Mouse (Mus musculus) hindbrain, embryonic 14.5 days (tissue): Measurements from ENCODE around the gene Prr29. TPM values are rescaled to one million over a fixed set of nuclear protein-coding genes. Genes with fewer than 3 reads are reported as not detected.

Experiments
- ATAC-seq: fragments of 200-750 bp; cut with Nextera tagmentation; 2 replicates; pipeline ENCODE4 v1.8.0; 2017; ENCODE audit warnings: moderate number of reproducible peaks, mild to moderate bottlenecking, moderate TSS enrichment, moderate library complexity; ENCODE audit not compliant: low FRiP score
- DNase-seq: peaks from one replicate; pipeline ENCODE4 v3.0.0-alpha.2; 2015; ENCODE audit warnings: low spot score
- H3K27ac ChIP-seq: fragments of 300-500 bp; sonication (generic); 2 replicates; pipeline ENCODE4 v1.5.1; 2014; ENCODE audit warnings: mild to moderate bottlenecking, moderate library complexity
- H3K27me3 ChIP-seq: fragments of 300-500 bp; sonication (generic); 2 replicates; pipeline ENCODE4 v1.6.1; 2014; ENCODE audit warnings: mild to moderate bottlenecking, low read length, mixed read lengths; ENCODE audit not compliant: control insufficient read depth, insufficient read depth
- H3K36me3 ChIP-seq: fragments of 300-500 bp; sonication (generic); replicated peaks from 2 replicates; pipeline ENCODE4 v1.6.1; 2014; ENCODE audit not compliant: control insufficient read depth, insufficient read depth
- H3K4me1 ChIP-seq: fragments of 300-500 bp; sonication (generic); replicated peaks from 2 replicates; pipeline ENCODE4 v1.6.1; 2014; ENCODE audit warnings: antibody characterized with exemption, low read length, mixed read lengths; ENCODE audit not compliant: control insufficient read depth, insufficient read depth
- H3K4me2 ChIP-seq: fragments of 300-500 bp; sonication (generic); replicated peaks from 2 replicates; pipeline ENCODE4 v1.6.1; 2014; ENCODE audit warnings: mild to moderate bottlenecking, moderate library complexity
- H3K4me3 ChIP-seq: fragments of 300-500 bp; sonication (generic); replicated peaks from 2 replicates; pipeline ENCODE4 v1.5.1; 2014; ENCODE audit warnings: mild to moderate bottlenecking, low read length
- H3K9ac ChIP-seq: fragments of 300-500 bp; sonication (generic); 2 replicates; pipeline ENCODE4 v1.6.1; 2014
- H3K9me3 ChIP-seq: fragments of 300-500 bp; sonication (generic); 2 replicates; pipeline ENCODE4 v1.6.1; 2016; ENCODE audit warnings: low read length; ENCODE audit not compliant: control insufficient read depth
- WGBS: fragments of 180-500 bp; shearing (Covaris S2); extraction: QIAGEN DNeasy Blood & Tissue Kit; methylation state at CpG from one replicate; pipeline ENCODE4 v1.1.7; 2014; 5-methylcytosine and 5-hydroxymethylcytosine counted together
- polyA plus RNA-seq: library from polyadenylated mRNA; unstranded; fragments of >200 nt; fragmentation: Nextera tagmentation; extraction: Ambion mirVana; gene quantifications from 2 replicates; pipeline ENCODE4 v1.2.1, GENCODE M21; 2014

Prr29 gene
- polyA plus RNA-seq, 1 experiment from 2014 or later, result not detected

DNA sequence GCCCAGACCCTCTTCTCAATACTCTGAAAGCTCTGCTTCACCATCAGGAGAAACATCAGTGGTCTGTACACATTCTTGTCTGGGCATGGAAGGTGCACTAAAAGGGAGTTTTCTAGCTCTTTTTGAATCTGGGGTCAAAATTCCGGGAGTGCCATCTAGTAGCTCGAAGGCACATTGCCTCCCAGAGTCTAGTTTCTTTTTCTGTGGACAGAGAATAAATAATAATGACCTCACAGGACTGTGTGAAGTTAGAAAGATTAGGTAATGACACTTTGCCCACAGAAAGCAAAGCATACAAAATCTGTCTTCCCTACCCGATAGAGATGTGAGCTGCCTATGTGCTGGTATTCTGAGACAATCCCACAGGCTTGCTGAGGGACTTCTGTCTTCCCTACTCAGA is 45.2 kb downstream of the Prr29 start:
- no peak for ATAC-seq
- WGBS, result 94% methylated on average over 3 of the region's 3 CpGs

DNA sequence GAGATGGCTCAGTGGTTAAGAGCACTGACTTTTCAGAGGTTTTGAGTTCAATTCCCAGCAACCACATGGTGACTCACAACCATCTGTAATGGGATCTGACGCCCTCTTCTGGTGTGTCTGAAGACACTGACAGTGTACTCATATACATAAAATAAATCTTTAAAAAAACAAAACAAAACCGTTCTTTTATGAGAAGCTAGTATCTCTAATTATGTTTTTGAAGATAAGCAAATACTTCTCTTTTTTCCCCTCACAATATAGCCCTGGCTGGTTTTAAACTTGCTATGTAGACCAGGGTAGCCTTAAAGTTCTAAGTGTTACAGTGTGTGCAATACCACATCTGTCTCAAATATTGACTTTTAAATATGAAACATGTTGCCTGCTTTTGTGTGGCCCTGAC is 45.9 kb downstream of the Prr29 start:
- H3K4me3 ChIP-seq, result no peak overlapping the region
- ATAC-seq, result no peak
- H3K4me2 ChIP-seq, result no peak overlapping the region
- no peaks in the 10 kb centered on the region for H3K27me3 ChIP-seq
- H3K9ac ChIP-seq, result no peak overlapping the region
- H3K4me1 ChIP-seq, result no peaks in the 10 kb centered on the region
- no peak overlapping the region for H3K27ac ChIP-seq
- H3K36me3 ChIP-seq, result peaks cover 58% of the 10 kb centered on the region
- no peaks in the 10 kb centered on the region for H3K9me3 ChIP-seq
- DNase-seq, result no peak
- WGBS, result 92% methylated on average over 2 of the region's 2 CpGs

More for the DNA sequence above, 45.2 kb downstream of the Prr29 start:
- Histone ChIP-seq H3K4me1 (no peaks in the 10 kb centered on the region), H3K9me3 (no peaks in the 10 kb centered on the region), H3K27ac (no peak overlapping the region), H3K4me2 (no peak overlapping the region), H3K9ac (no peak overlapping the region), H3K4me3 (no peak overlapping the region), H3K27me3 (no peaks in the 10 kb centered on the region), H3K36me3 (peaks cover 64% of the 10 kb centered on the region)
- DNase-seq, result no peak

DNA sequence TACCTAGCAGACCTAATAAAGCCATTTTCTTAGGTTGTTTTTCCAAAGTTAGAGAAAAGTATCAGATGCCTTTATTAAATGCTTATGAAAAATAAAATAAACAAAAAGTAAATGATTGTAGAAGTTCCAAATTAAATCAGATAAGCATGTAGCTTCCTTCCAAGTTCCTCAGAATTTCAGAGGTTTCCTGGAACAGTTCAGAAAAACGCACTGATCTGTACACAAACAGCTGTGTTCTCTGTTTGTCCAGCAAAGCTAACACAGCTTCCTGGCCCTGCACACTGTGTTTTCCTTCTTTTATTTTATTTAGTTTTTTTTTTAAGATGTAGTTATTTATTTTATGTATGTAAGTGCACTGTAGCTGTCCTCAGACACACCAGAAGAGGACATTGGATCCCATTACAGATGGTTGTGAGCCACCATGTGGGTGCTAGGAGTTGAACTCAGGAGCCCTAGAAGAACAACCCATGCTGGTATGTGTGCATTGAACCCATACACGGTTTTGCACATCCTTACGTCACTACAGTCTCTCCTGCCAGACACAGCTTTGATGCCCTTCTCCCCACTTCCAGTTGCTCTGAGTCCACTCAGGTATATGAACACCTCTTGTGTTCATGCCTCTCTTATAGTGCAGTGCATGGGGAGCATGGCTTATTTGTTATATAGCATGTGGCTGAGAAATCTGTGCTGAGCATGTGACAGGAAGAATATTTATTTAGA is 47.5 kb downstream of the Prr29 start:
- H3K9ac ChIP-seq, result no peak overlapping the region
- H3K27ac ChIP-seq, result no peak overlapping the region
- ATAC-seq (no peak), DNase-seq (no peak)
- no peaks in the 10 kb centered on the region for H3K4me1 ChIP-seq
- no peaks in the 10 kb centered on the region for H3K27me3 ChIP-seq
- 95% methylated on average over 3 of the region's 3 CpGs for WGBS
- H3K4me3 ChIP-seq, result no peak overlapping the region
- no peaks in the 10 kb centered on the region for H3K9me3 ChIP-seq
- no peak overlapping the region for H3K4me2 ChIP-seq
- H3K36me3 ChIP-seq, result peaks cover 43% of the 10 kb centered on the region

GRCm38 (mm10) chr11:106416331-106416730 is 51.1 kb downstream of the Prr29 start:
- Histone ChIP-seq H3K4me2 (no peak overlapping the region), H3K9ac (no peak overlapping the region), H3K27ac (no peak overlapping the region), H3K4me1 (no peaks in the 10 kb centered on the region), H3K9me3 (no peaks in the 10 kb centered on the region), H3K36me3 (peaks cover 27% of the 10 kb centered on the region), H3K4me3 (no peak overlapping the region), H3K27me3 (no peaks in the 10 kb centered on the region)
- 65% methylated on average over 3 of the region's 3 CpGs for WGBS
- DNase-seq (no peak), ATAC-seq (no peak)

DNA sequence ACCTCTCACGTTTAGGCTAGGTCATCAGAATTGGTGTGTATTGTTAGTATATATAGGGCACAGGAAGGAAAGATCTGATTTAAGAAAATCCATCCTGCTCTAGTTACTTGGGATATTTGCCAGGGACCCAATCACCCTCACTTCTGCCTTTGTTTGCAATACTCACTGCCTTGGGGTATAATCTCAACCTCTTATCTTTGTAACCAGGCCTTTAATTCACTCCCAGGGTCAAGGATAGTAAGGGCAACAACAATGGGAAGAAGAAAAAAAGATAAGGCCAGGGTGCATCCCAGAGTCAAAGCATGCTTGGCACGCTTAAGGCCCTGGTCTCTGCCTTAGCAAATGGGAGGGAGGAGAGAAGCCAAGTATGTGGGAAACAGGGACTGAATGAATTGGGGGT is 52.6 kb downstream of the Prr29 start:
- H3K27me3 ChIP-seq, result no peaks in the 10 kb centered on the region
- H3K27ac ChIP-seq, result no peak overlapping the region
- no peaks in the 10 kb centered on the region for H3K9me3 ChIP-seq
- ATAC-seq (no peak), DNase-seq (no peak)
- H3K4me1 ChIP-seq, result no peaks in the 10 kb centered on the region
- no peak overlapping the region for H3K4me2 ChIP-seq
- 85% methylated on average over 2 of the region's 2 CpGs for whole genome bisulfite sequencing
- peaks cover 20% of the 10 kb centered on the region for H3K36me3 ChIP-seq
- H3K4me3 ChIP-seq, result no peak overlapping the region
- H3K9ac ChIP-seq, result 0 out of 2 replicates have a peak overlapping the region, but pooled peaks have one; percentile 16

- WGBS, result 41% methylated on average over 4 of the region's 4 CpGs
- ATAC-seq, result no peak; the same call in 1 of the 2 replicates
- peak; percentile 92 for DNase-seq
Observed at GRCm38 (mm10) chr11:106418622-106419196, 53.4 kb downstream of the Prr29 start.

DNA sequence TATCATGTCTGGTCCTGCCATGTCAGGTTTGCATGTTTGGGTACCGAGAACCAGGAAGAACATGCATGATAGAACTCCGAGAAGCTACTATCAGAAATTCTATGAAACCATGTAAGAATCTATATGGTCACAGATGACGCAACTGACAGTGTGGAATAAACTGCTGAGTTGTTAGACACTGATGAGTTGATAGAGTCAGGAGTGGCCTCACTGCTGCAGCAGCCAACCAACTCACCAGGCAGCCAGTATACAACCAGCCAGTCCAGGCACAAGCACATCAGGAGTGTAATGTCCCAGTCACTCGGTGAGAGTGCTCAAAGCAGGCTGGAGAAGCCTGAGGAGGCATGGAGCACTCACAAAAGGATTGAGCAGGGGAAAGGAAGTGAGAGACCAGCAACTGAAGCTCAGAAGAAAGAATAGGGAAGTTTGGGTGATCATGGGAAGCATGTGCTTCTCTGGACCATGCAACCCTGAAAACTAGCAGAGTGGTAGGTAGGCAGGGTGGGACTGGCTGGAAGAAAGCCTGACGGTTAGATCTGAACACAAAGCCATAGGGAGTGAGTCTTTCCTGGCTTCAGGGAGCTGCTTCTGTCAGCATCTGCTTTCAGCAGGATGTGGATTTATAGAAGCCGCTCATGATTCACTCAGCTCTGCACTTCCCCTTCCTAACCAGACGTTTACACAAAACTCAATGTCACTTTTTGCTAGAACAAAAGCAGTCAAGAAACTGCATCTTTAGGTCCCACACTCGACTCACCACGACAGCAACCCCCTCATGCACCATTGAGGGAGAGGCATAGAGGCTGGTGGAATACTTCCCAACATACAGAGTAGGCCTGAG is 54.2 kb downstream of the Prr29 start:
- Histone ChIP-seq H3K9me3 (no peaks in the 10 kb centered on the region), H3K4me3 (no peak overlapping the region), H3K27ac (no peak overlapping the region), H3K4me1 (no peaks in the 10 kb centered on the region), H3K27me3 (no peaks in the 10 kb centered on the region), H3K9ac (no peak overlapping the region), H3K4me2 (no peak overlapping the region), H3K36me3 (peaks cover 6% of the 10 kb centered on the region; the same call in 1 of the 2 replicates)
- ATAC-seq (no peak), DNase-seq (no peak)
- 81% methylated on average over 9 of the region's 9 CpGs for WGBS

More at GRCm38 (mm10) chr11:106418622-106419196, 53.4 kb downstream of the Prr29 start:
- H3K9ac ChIP-seq, result 0 out of 2 replicates have a peak overlapping the region, but pooled peaks have one; percentile 16
- peaks cover 13% of the 10 kb centered on the region; the same call in 1 of the 2 replicates for H3K36me3 ChIP-seq
- no peak overlapping the region for H3K4me2 ChIP-seq
- H3K4me3 ChIP-seq, result no peak overlapping the region
- H3K27me3 ChIP-seq, result no peaks in the 10 kb centered on the region
- no peaks in the 10 kb centered on the region for H3K4me1 ChIP-seq
- H3K9me3 ChIP-seq, result no peaks in the 10 kb centered on the region
- H3K27ac ChIP-seq, result no peak overlapping the region

DNA sequence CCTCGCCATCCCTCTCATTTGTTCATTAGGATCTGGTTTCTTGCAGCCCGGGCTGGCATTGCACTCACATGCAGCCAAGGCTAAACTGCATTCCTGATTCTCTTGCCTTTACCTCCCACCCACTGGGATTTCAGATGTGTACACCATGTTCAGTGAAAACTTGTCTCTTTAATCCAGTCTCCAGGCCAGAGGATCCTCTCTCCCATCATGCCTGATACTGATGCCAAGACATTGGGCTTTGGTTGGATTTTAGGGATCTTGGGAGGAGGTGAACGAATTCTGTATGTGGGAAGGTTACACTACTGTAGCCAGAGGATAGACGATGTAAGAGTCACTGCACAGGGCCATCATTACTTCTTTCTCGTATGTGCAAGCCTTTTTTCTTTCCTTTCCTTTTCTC is 59.9 kb downstream of the Prr29 start:
- Histone ChIP-seq H3K36me3 (peaks cover 20% of the 10 kb centered on the region), H3K27ac (no peak overlapping the region), H3K27me3 (no peaks in the 10 kb centered on the region), H3K9ac (no peak overlapping the region), H3K4me2 (no peak overlapping the region), H3K9me3 (no peaks in the 10 kb centered on the region), H3K4me3 (no peak overlapping the region), H3K4me1 (no peaks in the 10 kb centered on the region)
- ATAC-seq (no peak), DNase-seq (no peak)
- WGBS, result 92% methylated on average over 5 of the region's 5 CpGs

- Histone ChIP-seq H3K9ac (no peak overlapping the region), H3K27ac (no peak overlapping the region), H3K36me3 (peaks cover 15% of the 10 kb centered on the region), H3K4me3 (no peak overlapping the region), H3K27me3 (no peaks in the 10 kb centered on the region), H3K4me2 (no peak overlapping the region), H3K4me1 (no peaks in the 10 kb centered on the region), H3K9me3 (no peaks in the 10 kb centered on the region)
- WGBS, result 94% methylated on average over 4 of the region's 4 CpGs
- DNase-seq, result no peak
- ATAC-seq, result no peak
Observed at GRCm38 (mm10) chr11:106426447-106426846, 61.2 kb downstream of the Prr29 start.
